Mouse (Mus musculus) yolk sac, embryonic 10.5 days (tissue): Measurements from ENCODE around the gene Apol9a.
"Not testable (repeated sequence)": the region's sequence is repeated elsewhere in the genome, so short reads cannot be mapped to it uniquely, and the experiment has no call there.

Source experiments
- DNase-seq: peaks from one replicate; pipeline ENCODE4 v3.0.0-alpha.2; 2017; ENCODE audit warnings: low spot score

Apol9a gene

GRCm38 (mm10) chr15:77411035-77411434 is at the start of gene Apol9a:
Apol9a (minus strand) TSS chr15:77411135.
- DNase-seq: not testable (repeated sequence)

DNA sequence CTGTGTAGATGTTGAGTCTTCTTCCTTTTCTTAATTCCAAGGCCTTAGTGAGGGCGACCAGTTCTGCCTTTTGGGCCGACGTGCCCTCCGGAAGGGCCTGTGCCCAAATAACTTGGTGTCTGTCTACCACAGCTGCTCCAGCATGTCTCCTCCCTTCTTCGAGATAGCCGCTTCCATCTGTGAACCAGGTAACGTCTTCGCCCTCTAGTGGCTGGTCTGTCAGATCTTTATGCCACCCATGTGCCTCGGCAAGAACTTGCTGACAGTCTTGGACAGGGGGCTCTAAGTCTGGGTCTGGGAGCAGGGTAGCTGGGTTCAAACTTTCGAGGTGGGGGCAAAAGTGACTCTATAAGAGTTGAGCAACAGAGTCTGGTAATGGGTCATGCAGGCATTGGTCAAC is 39.0 kb upstream of the Apol9a start:
- peak; percentile 6 for DNase-seq

GRCm38 (mm10) chr15:77447392-77447791 is 36.5 kb upstream of the Apol9a start, which contains the start of gene Apol7b:
Apol7b (minus strand) TSS chr15:77447492.
- not testable (repeated sequence) for DNase-seq

- DNase-seq: not testable (repeated sequence)
Observed at GRCm38 (mm10) chr15:77445668-77446067, 34.7 kb upstream of the Apol9a start.

GRCm38 (mm10) chr15:77444746-77445145 is 33.8 kb upstream of the Apol9a start:
- DNase-seq: not testable (repeated sequence)

DNA sequence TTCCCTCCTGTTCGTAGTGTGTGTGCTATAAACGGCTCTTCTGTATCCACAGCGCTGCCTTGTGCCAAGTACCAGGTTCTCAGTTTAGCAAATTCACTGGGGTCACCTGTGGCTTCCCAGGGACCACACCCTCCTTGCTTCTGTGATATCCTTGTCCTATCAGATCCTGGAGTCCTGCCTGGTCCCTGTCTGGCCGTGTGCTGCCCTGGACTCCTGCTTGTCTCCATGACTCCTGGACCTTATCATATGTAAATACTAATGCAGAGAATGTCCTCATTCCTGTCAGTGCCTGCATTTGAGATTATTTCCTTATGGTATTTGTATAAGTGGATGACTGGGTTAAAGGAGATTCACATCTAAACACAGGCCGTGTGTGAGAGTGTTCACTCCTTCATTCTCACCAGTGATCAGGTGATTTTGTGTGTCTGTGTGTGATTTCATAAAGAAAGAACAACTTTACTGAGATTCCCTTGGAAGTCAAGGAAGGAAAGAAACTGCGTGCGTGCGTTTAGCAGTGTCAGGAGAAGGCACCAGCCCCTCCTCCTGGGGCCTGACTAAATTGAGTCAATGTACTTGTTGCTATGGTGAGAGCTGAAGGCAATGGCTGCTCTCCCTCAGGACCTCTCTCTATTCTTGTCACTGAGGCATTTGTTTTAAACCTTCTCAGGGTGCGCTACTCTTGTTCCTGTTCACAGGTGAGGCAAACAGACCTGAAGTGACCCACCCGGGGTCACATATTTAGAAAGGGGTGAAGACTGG is 17.9 kb upstream of the Apol9a start:
- not testable (repeated sequence) for DNase-seq

DNA sequence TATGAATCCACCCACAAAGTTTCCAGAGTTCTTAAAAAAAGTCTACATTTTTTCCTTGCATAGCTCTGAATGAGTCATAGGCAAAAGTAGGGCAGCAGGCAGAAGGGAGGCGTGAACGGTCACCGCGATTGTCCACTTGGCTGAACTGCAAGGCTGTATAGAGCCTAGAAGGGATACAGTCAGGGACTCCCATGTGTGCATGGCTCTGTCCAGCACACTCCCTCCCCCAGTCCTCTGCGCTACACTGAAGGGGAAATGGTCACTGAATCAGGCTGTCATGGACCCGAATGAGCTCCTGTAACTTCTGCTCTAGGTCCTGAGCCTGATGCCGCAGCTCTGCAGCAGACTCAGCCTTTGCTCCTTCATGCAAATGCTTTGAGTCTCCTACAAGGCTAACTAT is 12.0 kb upstream of the Apol9a start:
- DNase-seq: not testable (repeated sequence)

GRCm38 (mm10) chr15:77419657-77420056 is 8.7 kb upstream of the Apol9a start:
- not testable (repeated sequence) for DNase-seq

GRCm38 (mm10) chr15:77416655-77417333 is 5.9 kb upstream of the Apol9a start:
- not testable (repeated sequence) for DNase-seq

- DNase-seq: not testable (repeated sequence)
Observed at GRCm38 (mm10) chr15:77415653-77416052, 4.7 kb upstream of the Apol9a start.

- DNase-seq: not testable (repeated sequence)
Observed at GRCm38 (mm10) chr15:77412695-77413094, 1.8 kb upstream of the Apol9a start.

DNA sequence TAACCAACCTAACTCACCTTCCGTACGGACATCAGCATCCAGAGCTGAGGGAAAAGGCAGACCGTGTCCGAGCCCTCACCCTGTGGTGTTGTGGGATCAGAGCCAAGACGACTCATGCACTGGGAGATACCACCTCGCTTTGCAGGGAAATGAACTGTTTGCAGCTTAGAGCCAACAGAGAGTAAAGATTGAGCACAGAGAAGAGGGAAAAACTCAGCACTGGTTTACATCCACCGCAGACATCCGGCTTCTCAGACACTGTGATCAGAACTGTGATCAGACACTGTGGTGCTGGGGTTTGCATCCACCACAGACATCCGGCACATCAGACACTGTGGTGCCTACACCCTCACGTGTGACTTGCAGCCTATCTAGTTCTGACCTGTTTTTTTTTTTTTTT is 4.6 kb downstream of the Apol9a start:
- not testable (repeated sequence) for DNase-seq

- peak; percentile 62 for DNase-seq
Observed at GRCm38 (mm10) chr15:77399027-77399426, 11.9 kb downstream of the Apol9a start, which contains the start of gene Apol7a. Apol7a (minus strand) TSS chr15:77399110.

GRCm38 (mm10) chr15:77397450-77398132 is 13.3 kb downstream of the Apol9a start:
- peak; percentile 69 for DNase-seq

DNA sequence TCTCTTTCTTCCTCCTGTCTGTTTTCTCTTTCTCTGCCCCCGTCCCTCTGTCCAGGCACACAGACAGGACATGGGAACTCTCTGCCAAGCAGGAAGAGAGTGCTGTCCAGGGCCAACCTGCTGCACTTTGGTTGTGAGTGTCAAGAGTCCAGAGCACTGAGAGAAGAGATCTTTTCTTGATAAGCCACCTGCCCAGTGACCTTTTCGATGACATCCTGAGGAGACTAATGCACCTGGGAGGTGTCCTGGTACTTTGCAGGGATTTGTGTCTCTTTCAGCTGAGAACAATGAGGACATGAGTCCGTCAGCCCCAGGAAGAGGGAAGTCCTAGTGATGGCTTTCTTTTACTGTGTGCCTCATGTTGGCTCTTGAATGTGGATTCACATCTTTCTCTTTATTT is 17.1 kb downstream of the Apol9a start:
- peak; percentile 57 for DNase-seq

- peak; percentile 84 for DNase-seq
Observed at GRCm38 (mm10) chr15:77387462-77387861, 23.5 kb downstream of the Apol9a start.

DNA sequence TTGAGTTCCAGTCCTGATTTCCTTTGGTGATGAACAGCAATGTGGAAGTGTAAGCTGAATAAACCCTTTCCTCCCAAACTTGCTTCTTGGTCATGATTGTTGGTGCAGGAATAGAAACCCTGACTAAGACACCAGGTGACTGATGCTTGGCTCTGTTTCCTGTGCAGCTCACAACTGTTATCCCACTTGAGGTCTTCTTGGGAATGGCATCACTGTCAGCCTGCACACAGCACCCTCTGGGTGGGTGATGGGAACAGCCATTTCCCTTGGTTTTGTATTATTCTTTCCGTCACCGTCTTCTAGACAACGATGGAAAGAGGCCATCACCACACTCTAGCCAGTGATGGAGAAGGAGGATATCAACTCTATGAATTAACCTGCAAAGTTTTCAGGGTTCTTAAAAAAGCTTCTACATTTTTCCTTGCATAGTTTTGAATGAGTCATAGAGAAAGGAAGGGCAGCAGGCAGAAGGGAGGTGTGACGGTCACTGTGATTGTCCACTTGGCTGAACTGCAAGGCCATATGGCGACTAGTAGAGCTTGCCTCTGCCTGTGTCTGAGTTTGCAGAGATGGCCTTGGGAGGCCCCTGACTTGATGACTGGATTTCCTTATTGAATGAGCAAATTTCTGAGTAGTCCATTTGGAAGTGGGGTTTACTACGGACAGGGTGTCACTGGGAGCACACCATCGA is 26.4 kb downstream of the Apol9a start:
- no peak for DNase-seq

GRCm38 (mm10) chr15:77382880-77383279 is 28.1 kb downstream of the Apol9a start:
- no peak for DNase-seq

- DNase-seq: peak; percentile 70
Observed at GRCm38 (mm10) chr15:77382271-77382850, 28.6 kb downstream of the Apol9a start.

DNA sequence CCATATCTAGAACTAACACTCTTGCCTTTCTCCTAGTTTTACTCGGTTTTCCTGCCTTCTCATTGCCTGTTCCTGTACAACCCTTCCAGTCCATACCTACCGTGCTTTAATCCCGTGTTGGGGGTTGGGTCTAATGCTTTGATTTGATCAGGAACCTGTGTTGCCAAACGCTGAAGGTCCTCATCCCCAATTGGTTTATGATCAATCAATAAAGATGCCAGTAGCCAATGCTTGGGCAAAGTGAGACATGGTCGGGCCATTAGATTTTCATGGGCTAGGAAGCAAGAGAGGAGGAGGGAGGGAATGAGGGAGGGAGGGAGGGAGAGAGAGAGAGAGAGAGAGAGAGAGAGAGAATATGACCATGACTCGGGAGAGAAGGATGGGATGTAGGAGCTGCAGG is 29.5 kb downstream of the Apol9a start:
- no peak for DNase-seq

- DNase-seq: no peak
Observed at GRCm38 (mm10) chr15:77379921-77380320, 31.0 kb downstream of the Apol9a start.

GRCm38 (mm10) chr15:77377419-77377818 is 33.5 kb downstream of the Apol9a start:
- no peak for DNase-seq
